Mouse (Mus musculus): ENCODE data around the gene Olfr464. TPM values are rescaled to one million over a fixed set of nuclear protein-coding genes. Genes with fewer than 3 reads are reported as not detected.

Olfr464 gene
- total and polyA plus RNA-seq, 2 experiments from 2014 or later = 0.07 TPM; not detected in 1

GRCm38 (mm10) chr11:87892168-87892567 is 28.6 kb downstream of the Olfr464 start, which contains the start of gene Olfr462:
Olfr462 (minus strand) TSS chr11:87892268.
- no peak within 1 kb of the TSS for H3K27ac ChIP-seq (ENCODE audit: low read depth, low read length)
- no peaks in the 10 kb centered on the region for H3K27me3 ChIP-seq (ENCODE audit: insufficient read depth, low read length)
- DNase-seq (no peak), ATAC-seq (no peak)
- TF ChIP-seq CTCF (IDR thresholded peaks at IDR 0.05; ENCODE audit: low read depth) = no peak
- no peaks in the 10 kb centered on the region for H3K36me3 ChIP-seq (ENCODE audit: insufficient read depth)
- H3K4me3 ChIP-seq (ENCODE audit: low read depth, low read length) = no peak within 1 kb of the TSS
- WGBS = 91% methylated on average over 6 of the region's 6 CpGs
- no peak within 1 kb of the TSS for H3K9ac ChIP-seq
- no peaks in the 10 kb centered on the region for H3K9me3 ChIP-seq (ENCODE audit: low read length)
- H3K4me2 ChIP-seq (ENCODE audit: low read depth) = no peak within 1 kb of the TSS
- H3K4me1 ChIP-seq (ENCODE audit: insufficient read depth) = no peaks in the 10 kb centered on the region

- H3K36me3 ChIP-seq (ENCODE audit: insufficient read depth) = no peaks in the 10 kb centered on the region
- no peak overlapping the region for H3K9ac ChIP-seq
- no peaks in the 10 kb centered on the region for H3K9me3 ChIP-seq (ENCODE audit: low read length)
- no peak for TF ChIP-seq CTCF (IDR thresholded peaks at IDR 0.05; ENCODE audit: low read depth)
- H3K4me2 ChIP-seq (ENCODE audit: low read depth) = no peak overlapping the region
- H3K27me3 ChIP-seq (ENCODE audit: insufficient read depth, low read length) = no peaks in the 10 kb centered on the region
- no peak overlapping the region for H3K27ac ChIP-seq (ENCODE audit: low read depth, low read length)
- WGBS = 85% methylated on average over 5 of the region's 5 CpGs
- DNase-seq (no peak), ATAC-seq (no peak)
- H3K4me1 ChIP-seq (ENCODE audit: insufficient read depth) = no peaks in the 10 kb centered on the region
- no peak overlapping the region for H3K4me3 ChIP-seq (ENCODE audit: low read depth, low read length)
These were observed 35.9 kb downstream of the Olfr464 start for GRCm38 (mm10) chr11:87884856-87885255.

GRCm38 (mm10) chr11:87883493-87883892 is 37.3 kb downstream of the Olfr464 start:
- WGBS = 39% methylated on average over 5 of the region's 5 CpGs
- H3K4me2 ChIP-seq (ENCODE audit: low read depth) = no peak overlapping the region
- peak; percentile 64 for TF ChIP-seq CTCF (IDR thresholded peaks at IDR 0.05; ENCODE audit: low read depth)
- no peaks in the 10 kb centered on the region for H3K4me1 ChIP-seq (ENCODE audit: insufficient read depth)
- no peaks in the 10 kb centered on the region for H3K27me3 ChIP-seq (ENCODE audit: insufficient read depth, low read length)
- H3K9me3 ChIP-seq (ENCODE audit: low read length) = no peaks in the 10 kb centered on the region
- H3K27ac ChIP-seq (ENCODE audit: low read depth, low read length) = no peak overlapping the region
- ATAC-seq = no peak
- no peak overlapping the region for H3K4me3 ChIP-seq (ENCODE audit: low read depth, low read length)
- peak; percentile 40 for DNase-seq
- no peak overlapping the region for H3K9ac ChIP-seq
- no peaks in the 10 kb centered on the region for H3K36me3 ChIP-seq (ENCODE audit: insufficient read depth)

- WGBS = 84% methylated on average over 4 of the region's 4 CpGs
- DNase-seq (no peak), ATAC-seq (no peak)
- no peaks in the 10 kb centered on the region for H3K9me3 ChIP-seq (ENCODE audit: low read length)
- no peak overlapping the region for H3K9ac ChIP-seq
- no peaks in the 10 kb centered on the region for H3K27me3 ChIP-seq (ENCODE audit: insufficient read depth, low read length)
- H3K4me3 ChIP-seq (ENCODE audit: low read depth, low read length) = no peak overlapping the region
- H3K4me2 ChIP-seq (ENCODE audit: low read depth) = no peak overlapping the region
- no peaks in the 10 kb centered on the region for H3K36me3 ChIP-seq (ENCODE audit: insufficient read depth)
- no peaks in the 10 kb centered on the region for H3K4me1 ChIP-seq (ENCODE audit: insufficient read depth)
- TF ChIP-seq CTCF (IDR thresholded peaks at IDR 0.05; ENCODE audit: low read depth) = no peak
- H3K27ac ChIP-seq (ENCODE audit: low read depth, low read length) = no peak overlapping the region
These were observed 39.1 kb downstream of the Olfr464 start for GRCm38 (mm10) chr11:87881714-87882113.

GRCm38 (mm10) chr11:87879826-87880225 is 40.9 kb downstream of the Olfr464 start:
- ATAC-seq = no peak
- WGBS = 58% methylated on average over 9 of the region's 9 CpGs
- DNase-seq = no peak

GRCm38 (mm10) chr11:87875436-87875835 is 45.3 kb downstream of the Olfr464 start, which contains the start of gene Epx:
Epx (minus strand) TSS chr11:87875536.
- Histone ChIP-seq H3K27me3 (ENCODE audit: insufficient read depth, low read length) (no peaks in the 10 kb centered on the region), H3K4me2 (ENCODE audit: low read depth) (no peak within 1 kb of the TSS), H3K4me1 (ENCODE audit: insufficient read depth) (no peaks in the 10 kb centered on the region), H3K36me3 (ENCODE audit: insufficient read depth) (no peaks in the 10 kb centered on the region), H3K9ac (no peak within 1 kb of the TSS), H3K4me3 (ENCODE audit: low read depth, low read length) (no peak within 1 kb of the TSS), H3K9me3 (ENCODE audit: low read length) (no peaks in the 10 kb centered on the region), H3K27ac (ENCODE audit: low read depth, low read length) (no peak within 1 kb of the TSS)
- 78% methylated on average over 6 of the region's 6 CpGs for WGBS
- ATAC-seq (no peak), DNase-seq (no peak)
- no peak for TF ChIP-seq CTCF (IDR thresholded peaks at IDR 0.05; ENCODE audit: low read depth)

More at GRCm38 (mm10) chr11:87879826-87880225, 40.9 kb downstream of the Olfr464 start:
- Histone ChIP-seq H3K27ac (ENCODE audit: low read depth, low read length) (no peak overlapping the region), H3K4me3 (ENCODE audit: low read depth, low read length) (no peak overlapping the region), H3K27me3 (ENCODE audit: insufficient read depth, low read length) (no peaks in the 10 kb centered on the region), H3K9ac (no peak overlapping the region), H3K36me3 (ENCODE audit: insufficient read depth) (no peaks in the 10 kb centered on the region), H3K4me2 (ENCODE audit: low read depth) (no peak overlapping the region), H3K9me3 (ENCODE audit: low read length) (no peaks in the 10 kb centered on the region), H3K4me1 (ENCODE audit: insufficient read depth) (no peaks in the 10 kb centered on the region)
- no peak for TF ChIP-seq CTCF (IDR thresholded peaks at IDR 0.05; ENCODE audit: low read depth)

GRCm38 (mm10) chr11:87871766-87872165 is 49.0 kb downstream of the Olfr464 start:
- TF ChIP-seq CTCF (IDR thresholded peaks at IDR 0.05; ENCODE audit: low read depth) = no peak
- Histone ChIP-seq H3K4me3 (ENCODE audit: low read depth, low read length) (no peak overlapping the region), H3K27me3 (ENCODE audit: insufficient read depth, low read length) (no peaks in the 10 kb centered on the region), H3K36me3 (ENCODE audit: insufficient read depth) (no peaks in the 10 kb centered on the region), H3K4me2 (ENCODE audit: low read depth) (no peak overlapping the region), H3K4me1 (ENCODE audit: insufficient read depth) (no peaks in the 10 kb centered on the region), H3K9ac (no peak overlapping the region), H3K9me3 (ENCODE audit: low read length) (no peaks in the 10 kb centered on the region), H3K27ac (ENCODE audit: low read depth, low read length) (no peak overlapping the region)
- WGBS = 28% methylated on average over 8 of the region's 8 CpGs
- DNase-seq (peak; percentile 18), ATAC-seq (peak; percentile 40; the same call in 1 of the 2 replicates)
